Mouse (Mus musculus) liver, postnatal 0 days (tissue): Measurements from ENCODE around the gene Mlycd. TPM values are rescaled to one million over a fixed set of nuclear protein-coding genes. Genes with fewer than 3 reads are reported as not detected.

Experiments
- ATAC-seq: fragments of 200-750 bp; cut with Nextera tagmentation; 2 replicates; pipeline ENCODE4 v1.8.0; 2017; ENCODE audit warnings: mild to moderate bottlenecking, moderate library complexity
- DNase-seq: peaks from one replicate; pipeline ENCODE4 v3.0.0-alpha.2; 2016
- H3K27ac ChIP-seq: fragments of 300-500 bp; sonication (generic); 2 replicates; pipeline ENCODE4 v1.5.1; 2014; ENCODE audit warnings: antibody characterized with exemption, moderate library complexity, mild to moderate bottlenecking, low read depth
- H3K27me3 ChIP-seq: fragments of 300-500 bp; sonication (generic); 2 replicates; pipeline ENCODE4 v1.6.1; 2014; ENCODE audit warnings: low read length, control low read depth, mixed read lengths; ENCODE audit not compliant: insufficient read depth
- H3K36me3 ChIP-seq: fragments of 300-500 bp; sonication (generic); replicated peaks from 2 replicates; pipeline ENCODE4 v1.6.1; 2014; ENCODE audit warnings: mild to moderate bottlenecking, control low read depth, low read length, moderate library complexity, mixed read lengths; ENCODE audit not compliant: insufficient read depth
- H3K4me1 ChIP-seq: fragments of 300-500 bp; sonication (generic); 2 replicates; pipeline ENCODE4 v1.6.1; 2014; ENCODE audit warnings: antibody characterized with exemption, mild to moderate bottlenecking, control low read depth; ENCODE audit not compliant: insufficient read depth
- H3K4me2 ChIP-seq: fragments of 300-500 bp; sonication (generic); 2 replicates; pipeline ENCODE4 v1.6.1; 2014; ENCODE audit warnings: low read depth, mild to moderate bottlenecking, low read length, moderate library complexity, mixed read lengths
- H3K4me3 ChIP-seq: fragments of 300-500 bp; sonication (generic); 2 replicates; pipeline ENCODE4 v1.5.1; 2014; ENCODE audit warnings: low read depth, low read length
- H3K9ac ChIP-seq: fragments of 300-500 bp; sonication (generic); replicated peaks from 2 replicates; pipeline ENCODE4 v1.6.1; 2014; ENCODE audit warnings: mild to moderate bottlenecking, moderate library complexity
- H3K9me3 ChIP-seq: fragments of 300-500 bp; sonication (generic); 2 replicates; pipeline ENCODE4 v1.6.1; 2016; ENCODE audit warnings: mild to moderate bottlenecking, control low read depth, low read length, mixed read lengths
- CTCF ChIP-seq: sonication (generic); IDR thresholded peaks from 2 replicates; pipeline ENCODE4 v1.5.1; 2016; ENCODE audit warnings: antibody characterized with exemption, low read depth
- EP300 ChIP-seq: IDR thresholded peaks from 2 replicates; pipeline ENCODE4 v1.6.1; 2016; ENCODE audit warnings: antibody characterized with exemption, low read depth, mild to moderate bottlenecking
- WGBS: fragments of 180-500 bp; shearing (Covaris S2); extraction: QIAGEN DNeasy Blood & Tissue Kit; methylation state at CpG from one replicate; pipeline ENCODE4 v1.1.7; 2014; ENCODE audit not compliant: insufficient replicate concordance; 5-methylcytosine and 5-hydroxymethylcytosine counted together
- polyA plus RNA-seq: library from polyadenylated mRNA; unstranded; fragments of >200 nt; fragmentation: Nextera tagmentation; extraction: Ambion mirVana; gene quantifications from 2 replicates; pipeline ENCODE4 v1.2.1, GENCODE M21; 2015

Mlycd gene
- 37.0 and 44.4 TPM in 2 replicates for polyA plus RNA-seq

GRCm38 (mm10) chr8:119394524-119395026 is at the start of gene Mlycd:
Gene Mlycd, plus strand, starts transcription at chr8:119394878.
- H3K4me2 ChIP-seq = peak within 1 kb of the TSS; percentile 97
- peaks cover 19% of the 10 kb centered on the region for H3K4me1 ChIP-seq
- H3K9me3 ChIP-seq = no peaks in the 10 kb centered on the region
- peak; percentile 87 for ATAC-seq
- 2% methylated on average over 43 of the region's 44 CpGs for WGBS
- H3K36me3 ChIP-seq = no peaks in the 10 kb centered on the region
- no peak for TF ChIP-seq CTCF
- TF ChIP-seq EP300 = peak; percentile 73
- DNase-seq = peak; percentile 94
- H3K9ac ChIP-seq = peak within 1 kb of the TSS; percentile 93
- H3K27me3 ChIP-seq = no peaks in the 10 kb centered on the region
- peak within 1 kb of the TSS; percentile 70 for H3K4me3 ChIP-seq
- peak within 1 kb of the TSS; percentile 92 for H3K27ac ChIP-seq

GRCm38 (mm10) chr8:119345029-119345682 is 49.5 kb upstream of the Mlycd start:
- peaks cover 9% of the 10 kb centered on the region for H3K4me1 ChIP-seq
- peak overlapping the region; percentile 93 for H3K4me2 ChIP-seq
- TF ChIP-seq CTCF (peak; percentile 11; the same call in 1 of the 2 replicates), EP300 (no peak)
- peak overlapping the region; percentile 97 for H3K9ac ChIP-seq
- peaks cover 31% of the 10 kb centered on the region for H3K36me3 ChIP-seq
- WGBS = 40% methylated on average over 22 of the region's 22 CpGs
- ATAC-seq (no peak), DNase-seq (peak; percentile 23)
- no peaks in the 10 kb centered on the region for H3K27me3 ChIP-seq
- H3K27ac ChIP-seq = peak overlapping the region; percentile 73
- peak overlapping the region; percentile 96 for H3K4me3 ChIP-seq
- H3K9me3 ChIP-seq = 0 out of 2 replicates have a peak, but pooled peaks cover 5% of the 10 kb centered on the region

GRCm38 (mm10) chr8:119345683-119346075 is 49.0 kb upstream of the Mlycd start:
- Histone ChIP-seq H3K4me2 (peak overlapping the region; percentile 93), H3K27ac (no peak overlapping the region), H3K36me3 (peaks cover 31% of the 10 kb centered on the region), H3K4me1 (peaks cover 9% of the 10 kb centered on the region), H3K9ac (no peak overlapping the region), H3K4me3 (peak overlapping the region; percentile 96), H3K27me3 (no peaks in the 10 kb centered on the region), H3K9me3 (0 out of 2 replicates have a peak, but pooled peaks cover 5% of the 10 kb centered on the region)
- ATAC-seq (no peak), DNase-seq (no peak)
- TF ChIP-seq EP300 = no peak
- peak; percentile 37 for TF ChIP-seq CTCF
- WGBS = 79% methylated on average over 15 of the region's 15 CpGs

GRCm38 (mm10) chr8:119351647-119352046 is 43.0 kb upstream of the Mlycd start:
- Histone ChIP-seq H3K4me2 (no peak overlapping the region), H3K9me3 (no peaks in the 10 kb centered on the region), H3K4me1 (peaks cover 15% of the 10 kb centered on the region), H3K4me3 (no peak overlapping the region), H3K9ac (no peak overlapping the region), H3K36me3 (peaks cover 27% of the 10 kb centered on the region), H3K27me3 (no peaks in the 10 kb centered on the region), H3K27ac (no peak overlapping the region)
- TF ChIP-seq EP300 (no peak), CTCF (no peak)
- no peak for ATAC-seq
- DNase-seq = no peak
- WGBS = 88% methylated on average over 19 of the region's 19 CpGs

GRCm38 (mm10) chr8:119352977-119353658 is 41.6 kb upstream of the Mlycd start:
- ATAC-seq = peak; percentile 52
- WGBS = 33% methylated on average over 10 of the region's 10 CpGs

GRCm38 (mm10) chr8:119353659-119354023 is 41.0 kb upstream of the Mlycd start:
- WGBS = 53% methylated on average over 6 of the region's 6 CpGs
- Histone ChIP-seq H3K4me1 (peaks cover 15% of the 10 kb centered on the region), H3K36me3 (peaks cover 10% of the 10 kb centered on the region), H3K27ac (no peak overlapping the region), H3K4me2 (no peak overlapping the region), H3K9ac (no peak overlapping the region), H3K27me3 (no peaks in the 10 kb centered on the region), H3K9me3 (no peaks in the 10 kb centered on the region), H3K4me3 (no peak overlapping the region)
- ATAC-seq (peak; percentile 24; the same call in 1 of the 2 replicates), DNase-seq (no peak)
- TF ChIP-seq CTCF = no peak
- TF ChIP-seq EP300 = no peak

More at GRCm38 (mm10) chr8:119352977-119353658, 41.6 kb upstream of the Mlycd start:
- Histone ChIP-seq H3K4me2 (peak overlapping the region; percentile 18; the same call in 1 of the 2 replicates), H3K4me1 (peaks cover 15% of the 10 kb centered on the region), H3K27me3 (no peaks in the 10 kb centered on the region), H3K9ac (no peak overlapping the region), H3K36me3 (peaks cover 14% of the 10 kb centered on the region), H3K9me3 (no peaks in the 10 kb centered on the region), H3K4me3 (no peak overlapping the region), H3K27ac (peak overlapping the region; percentile 39; the same call in 1 of the 2 replicates)
- DNase-seq = no peak
- no peak for TF ChIP-seq EP300
- TF ChIP-seq CTCF = no peak
